Mouse (Mus musculus) layer of hippocampus, postnatal 36 days (tissue): ENCODE measurements around the gene Myrfl. TPM values are rescaled to one million over a fixed set of nuclear protein-coding genes. Genes with fewer than 3 reads are reported as not detected.

Source experiments
- DNase-seq, 2 experiments: peaks; one replicate each; pipeline ENCODE4 v3.0.0; 2022
- total RNA-seq, 2 experiments: library from RNA; stranded (reverse); gene quantifications; 2 replicates each; pipeline ENCODE4 v1.2.3; 2021

The Myrfl gene
- total RNA-seq, 2 experiments from 2014 or later, result 0.27 to 0.30 TPM

DNA sequence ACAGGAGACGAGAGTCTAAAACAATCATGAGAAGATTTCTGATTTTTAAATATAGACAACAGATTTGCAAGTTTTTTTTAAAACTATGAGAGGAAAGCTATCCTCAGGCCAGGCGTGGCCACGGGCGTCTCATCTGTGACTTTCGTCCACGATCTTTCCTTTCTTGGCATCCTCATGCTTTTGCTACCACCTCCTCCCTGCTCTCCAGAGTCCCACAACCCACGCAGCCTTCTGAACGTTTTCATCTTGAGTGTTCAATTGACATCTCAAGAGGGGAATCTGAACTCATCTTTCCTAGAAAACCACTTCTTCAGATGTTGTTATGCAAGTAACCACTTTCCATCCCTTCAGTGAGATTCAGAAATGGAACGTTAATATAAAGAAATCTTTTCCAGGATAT is 83.6 kb downstream of the Myrfl start:
- no peak for DNase-seq

DNA sequence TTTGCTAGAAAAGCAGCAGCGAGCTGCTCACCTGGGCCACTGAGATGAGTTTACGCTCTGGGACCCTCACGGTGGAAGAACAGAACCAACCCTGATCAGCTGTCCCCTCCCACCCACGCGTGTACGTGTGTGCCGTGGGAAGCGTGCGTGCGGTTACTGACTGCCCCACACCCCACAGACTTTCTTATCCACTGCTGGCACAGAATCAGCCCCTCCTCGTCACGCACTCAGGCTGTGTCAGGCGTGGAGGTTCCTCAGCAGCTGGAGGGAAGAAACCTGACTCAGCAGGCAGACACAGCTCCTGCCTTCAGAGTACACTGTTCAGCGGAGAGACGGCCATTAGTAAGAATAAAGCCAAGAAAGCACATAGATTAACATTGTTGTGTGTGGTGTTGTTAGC is 86.0 kb downstream of the Myrfl start:
- no peak for DNase-seq

DNA sequence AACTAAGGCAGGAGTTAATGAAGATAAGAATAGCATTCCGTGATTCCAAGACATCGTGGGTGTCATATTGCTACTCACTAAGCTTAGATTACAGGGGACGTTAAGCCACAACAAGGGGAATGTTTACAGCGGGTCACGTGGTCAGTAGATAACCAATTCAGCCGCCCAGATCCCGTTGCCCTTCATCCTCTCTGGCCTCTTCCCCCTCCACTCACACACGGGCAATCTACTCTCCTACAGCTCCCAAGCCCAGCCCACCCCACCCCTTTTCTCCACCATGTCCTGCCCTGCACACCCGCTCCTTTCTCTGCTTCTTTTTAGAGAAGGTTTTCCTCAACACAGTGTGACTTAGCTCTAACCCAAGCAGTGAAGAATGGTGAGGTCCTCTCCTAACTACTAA is 87.3 kb downstream of the Myrfl start:
- DNase-seq, result no peak

DNA sequence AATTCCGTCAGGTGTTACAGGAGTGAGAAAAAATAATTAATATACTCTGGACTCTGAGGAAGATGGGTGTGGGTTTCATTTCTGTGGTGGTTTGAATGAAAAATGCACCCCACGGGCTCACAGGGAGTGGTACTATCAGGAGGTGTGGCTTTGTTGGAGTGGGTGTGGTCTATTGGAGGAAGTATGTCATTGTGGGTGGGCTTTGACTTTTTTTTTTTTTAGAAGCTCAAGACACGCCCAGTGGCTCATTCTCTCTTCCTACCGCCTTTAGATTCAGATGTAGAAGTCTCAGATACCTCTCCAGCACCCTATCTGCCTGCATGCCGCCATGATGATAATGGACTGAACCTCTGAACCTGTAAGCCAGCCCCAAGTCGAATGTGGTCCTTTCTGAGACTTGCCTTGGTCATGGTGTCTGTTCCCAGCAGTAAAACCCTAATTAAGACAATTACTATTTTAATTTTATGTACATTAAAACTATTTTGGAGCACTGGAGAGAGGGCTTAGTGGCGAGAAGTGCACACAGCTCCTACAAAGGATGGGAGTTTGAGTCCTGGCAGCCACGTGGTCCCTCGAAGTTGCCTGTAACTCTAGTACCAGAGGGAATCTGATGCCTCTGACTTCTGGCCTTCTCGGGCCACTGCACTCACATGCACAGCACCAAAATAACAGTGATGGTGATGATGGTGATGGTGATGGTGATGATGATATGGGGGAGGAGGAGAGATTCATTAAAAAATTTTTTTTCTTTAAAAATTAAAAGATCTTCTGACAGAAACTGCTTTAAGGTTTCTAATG is 88.0 kb downstream of the Myrfl start:
- DNase-seq, result no peak

DNA sequence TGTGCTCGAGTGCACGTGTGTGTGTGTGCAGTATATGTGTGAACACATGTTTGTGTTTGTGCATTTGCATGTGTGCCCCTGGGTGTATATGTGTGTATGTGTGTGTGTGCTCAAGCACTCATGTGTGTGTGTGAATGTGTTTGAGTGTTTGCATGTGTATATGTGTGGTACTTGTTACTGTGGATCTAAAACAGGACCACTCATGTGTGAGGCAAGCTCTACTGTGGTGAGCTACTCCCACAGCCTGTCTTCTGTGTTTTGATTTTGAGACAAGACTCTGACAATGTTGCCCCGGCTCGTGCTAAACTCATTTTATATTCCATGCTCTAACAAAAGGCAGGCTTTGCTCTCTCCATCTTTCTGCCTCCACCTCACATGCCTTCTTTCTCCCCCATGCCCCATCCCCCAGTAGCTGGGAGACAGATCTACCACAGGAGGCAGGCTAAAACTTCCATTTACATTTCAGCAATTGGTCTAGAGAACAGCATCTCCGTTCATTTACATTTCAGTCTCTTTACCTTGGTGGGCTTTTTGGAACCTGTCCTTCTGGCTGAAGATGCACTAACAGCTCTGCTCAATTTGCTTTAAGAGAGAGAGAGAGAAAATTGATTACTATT is 94.4 kb downstream of the Myrfl start:
- DNase-seq, result no peak

DNA sequence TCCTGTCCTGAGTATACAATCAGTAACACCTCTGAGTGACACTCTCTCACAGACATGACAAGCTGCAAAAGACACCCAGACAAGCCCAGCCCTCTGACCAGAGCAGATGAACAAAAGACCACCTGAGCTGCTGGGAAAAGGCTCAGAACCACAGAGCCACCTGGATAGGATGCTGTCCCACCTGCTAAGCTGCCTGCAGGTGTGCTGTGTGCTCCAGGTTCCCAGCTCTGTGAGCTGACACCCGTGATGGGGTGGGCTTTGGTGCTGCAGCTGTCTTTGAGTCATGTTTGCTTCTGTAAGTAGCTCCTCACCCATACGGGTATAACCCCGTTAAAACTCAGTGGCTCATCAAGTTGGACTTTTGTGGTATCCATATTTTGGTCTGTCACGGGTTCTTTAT is 95.4 kb downstream of the Myrfl start:
- DNase-seq, result no peak

DNA sequence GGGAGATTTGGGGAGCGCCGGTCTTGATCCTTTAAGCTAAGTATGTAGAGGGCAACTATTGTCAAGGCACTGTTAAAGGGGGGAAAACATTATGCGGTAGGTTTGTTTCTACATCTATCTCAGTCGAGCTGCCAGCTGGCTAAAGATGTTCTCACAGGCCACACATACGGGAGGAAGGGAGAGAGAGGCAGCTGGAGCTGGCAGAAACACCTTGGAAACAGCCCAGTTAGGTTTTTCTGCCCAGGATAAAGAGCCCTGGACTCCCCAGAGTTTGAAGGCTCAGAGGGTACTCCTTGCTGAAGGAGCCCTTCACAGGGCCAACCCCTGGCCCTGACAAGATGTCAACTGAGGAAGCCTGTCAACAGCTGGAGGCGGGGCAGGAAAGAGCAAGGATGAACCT is 100.7 kb downstream of the Myrfl start:
- no peak for DNase-seq

DNA sequence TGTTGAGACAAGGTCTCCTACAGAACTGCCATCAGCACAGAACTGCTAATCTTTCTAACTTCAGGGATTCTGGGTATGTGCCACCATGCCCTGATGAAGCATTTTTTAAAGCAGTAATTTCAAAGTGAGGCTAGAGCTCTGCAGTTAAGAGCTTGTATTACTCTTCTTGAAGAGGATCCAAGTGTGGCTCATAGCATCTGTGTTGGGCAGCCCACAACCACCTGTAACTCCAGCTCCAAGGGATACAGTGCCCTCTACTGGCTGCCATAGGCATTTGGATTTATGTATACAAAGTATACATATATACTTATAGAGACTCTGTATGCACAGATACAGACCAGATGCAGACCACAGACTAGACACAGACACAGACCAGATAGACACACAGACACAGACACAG is 107.6 kb downstream of the Myrfl start:
- DNase-seq, result peak in 1 of 2 experiments; percentile 14

DNA sequence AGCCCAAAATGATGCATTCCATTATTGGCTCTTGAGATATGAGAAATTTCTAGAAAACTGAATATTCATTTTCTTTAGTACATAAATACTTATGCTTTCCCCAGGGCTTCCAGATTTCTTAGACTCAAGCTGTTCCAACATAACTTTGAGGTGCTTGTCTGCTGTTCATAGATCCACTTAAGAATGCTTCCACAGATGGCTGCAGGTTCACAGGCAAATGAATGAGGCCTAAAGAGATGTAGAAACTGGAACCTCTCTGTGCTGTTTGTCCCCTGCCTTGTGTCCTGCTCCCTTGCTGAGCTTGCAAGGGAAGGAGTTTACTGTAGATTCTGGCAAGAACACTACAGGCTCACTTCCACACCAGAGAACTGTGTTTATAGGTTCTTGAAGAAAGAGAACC is 108.3 kb downstream of the Myrfl start:
- DNase-seq, result no peak

DNA sequence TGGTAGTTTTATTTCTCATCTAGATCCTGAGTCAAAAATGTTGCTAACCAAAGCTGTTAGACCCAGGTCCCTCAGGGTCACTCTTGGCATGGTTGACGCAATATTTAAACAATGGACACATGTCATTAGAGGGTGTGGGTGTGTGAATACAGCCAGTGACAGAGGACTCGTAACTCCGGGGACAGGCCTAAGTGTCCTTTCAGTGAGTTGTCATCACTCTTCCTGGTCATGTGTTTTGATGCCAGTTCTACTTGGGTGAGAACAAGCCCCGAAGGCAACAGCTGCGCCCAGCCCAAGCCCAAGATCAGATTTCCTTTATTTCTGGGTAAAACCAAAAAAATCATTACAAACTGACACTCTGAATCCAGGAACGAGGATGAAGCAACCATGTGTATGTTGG is 112.6 kb downstream of the Myrfl start:
- no peak for DNase-seq

DNA sequence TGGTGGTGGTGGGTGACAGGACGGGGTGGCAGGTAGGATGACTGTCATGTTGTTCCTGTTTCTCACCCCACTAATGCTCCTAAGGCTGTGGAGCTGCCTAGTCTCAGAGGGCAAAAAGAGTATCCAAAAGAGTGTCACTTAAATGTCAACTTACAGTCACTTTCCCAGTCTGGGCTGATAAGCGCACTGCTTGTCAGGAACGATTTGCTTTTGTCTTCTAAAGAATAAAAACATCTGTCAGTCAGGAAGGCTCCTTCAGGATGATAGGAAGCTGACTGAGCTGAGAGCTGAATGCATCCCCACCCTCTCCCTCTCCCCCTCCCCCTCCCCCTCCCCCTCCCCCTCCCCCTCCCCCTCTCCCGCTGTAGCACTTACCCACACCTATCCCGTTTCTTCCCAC is 113.7 kb downstream of the Myrfl start:
- no peak for DNase-seq

DNA sequence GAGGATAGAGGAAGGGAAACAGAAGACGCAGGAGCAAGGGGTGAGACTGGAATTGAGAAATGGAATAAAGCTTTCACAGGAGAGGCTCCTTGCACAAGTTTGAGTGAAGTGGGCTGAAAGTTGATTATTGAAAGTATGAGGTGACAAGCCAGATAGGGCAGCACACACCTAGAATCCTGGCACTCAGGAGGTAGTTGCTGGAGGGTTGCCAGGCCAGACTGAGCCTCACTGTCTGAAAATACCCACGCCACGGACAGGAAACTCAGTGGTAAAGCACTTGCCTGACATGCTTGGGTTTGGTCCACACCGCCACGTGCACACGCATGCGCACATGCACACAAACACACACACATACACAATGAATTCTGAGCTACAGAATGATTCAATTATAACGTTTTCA is 118.8 kb downstream of the Myrfl start:
- no peak for DNase-seq

DNA sequence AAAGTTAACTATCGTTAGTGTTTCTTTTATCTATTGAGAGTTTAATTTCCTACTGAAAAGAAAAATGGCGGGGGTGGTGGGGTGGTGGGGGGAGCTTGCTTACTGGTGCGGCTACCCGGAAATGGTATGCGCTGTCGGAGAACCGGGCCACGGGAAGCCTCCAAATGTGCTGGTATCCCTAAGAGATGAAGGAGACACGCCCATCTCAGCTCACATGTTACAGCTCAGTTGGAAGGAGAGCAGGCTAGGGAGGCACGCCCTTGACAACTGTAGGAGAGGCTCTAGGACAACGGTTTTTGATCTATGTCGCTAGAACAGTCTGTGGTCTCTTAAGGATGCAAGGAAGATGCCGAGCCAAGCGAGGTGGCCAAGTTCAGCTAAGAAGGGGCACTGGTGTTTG is 119.9 kb downstream of the Myrfl start:
- no peak for DNase-seq

DNA sequence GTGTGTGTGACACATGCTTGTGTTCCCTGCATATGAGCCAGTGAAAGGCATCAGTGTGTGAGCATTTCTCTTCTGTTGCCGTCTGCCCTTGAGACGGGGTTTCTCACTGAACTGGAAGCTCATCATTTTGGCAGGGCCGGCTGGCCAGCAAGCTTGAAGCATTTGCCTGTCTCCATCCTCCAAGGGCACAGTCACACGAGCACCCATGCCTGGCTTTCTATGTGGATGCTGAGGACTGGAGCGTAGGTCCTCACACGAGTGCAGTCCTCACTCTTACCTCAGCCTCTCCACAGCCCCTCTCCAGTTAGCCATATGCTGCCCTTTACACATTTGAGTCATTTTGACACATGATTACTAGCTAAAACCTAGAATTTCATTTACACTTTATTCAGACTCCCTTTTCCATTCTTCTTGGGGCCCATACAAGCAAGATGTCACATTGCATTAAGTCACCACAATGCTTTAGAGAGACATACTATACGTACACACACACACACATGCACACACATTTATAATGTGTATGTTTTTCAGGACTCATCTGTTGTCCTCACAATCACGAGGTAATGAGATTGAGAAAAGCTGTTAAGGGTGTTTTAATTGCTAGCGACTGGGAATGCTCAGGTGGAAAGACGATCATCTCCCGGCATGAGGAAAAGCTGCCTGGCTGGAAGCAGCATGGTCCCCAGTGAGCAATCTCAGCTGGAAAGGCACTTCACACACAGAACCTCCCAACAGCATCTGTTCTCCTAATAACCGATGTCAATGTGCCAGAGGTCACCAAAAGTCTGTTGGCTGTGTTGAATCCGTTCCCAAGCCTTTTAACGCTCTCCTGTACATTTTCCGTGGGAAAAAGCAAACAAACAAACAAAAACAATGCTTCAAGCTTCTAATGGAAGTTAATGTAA is 122.6 kb downstream of the Myrfl start:
- no peak for DNase-seq

DNA sequence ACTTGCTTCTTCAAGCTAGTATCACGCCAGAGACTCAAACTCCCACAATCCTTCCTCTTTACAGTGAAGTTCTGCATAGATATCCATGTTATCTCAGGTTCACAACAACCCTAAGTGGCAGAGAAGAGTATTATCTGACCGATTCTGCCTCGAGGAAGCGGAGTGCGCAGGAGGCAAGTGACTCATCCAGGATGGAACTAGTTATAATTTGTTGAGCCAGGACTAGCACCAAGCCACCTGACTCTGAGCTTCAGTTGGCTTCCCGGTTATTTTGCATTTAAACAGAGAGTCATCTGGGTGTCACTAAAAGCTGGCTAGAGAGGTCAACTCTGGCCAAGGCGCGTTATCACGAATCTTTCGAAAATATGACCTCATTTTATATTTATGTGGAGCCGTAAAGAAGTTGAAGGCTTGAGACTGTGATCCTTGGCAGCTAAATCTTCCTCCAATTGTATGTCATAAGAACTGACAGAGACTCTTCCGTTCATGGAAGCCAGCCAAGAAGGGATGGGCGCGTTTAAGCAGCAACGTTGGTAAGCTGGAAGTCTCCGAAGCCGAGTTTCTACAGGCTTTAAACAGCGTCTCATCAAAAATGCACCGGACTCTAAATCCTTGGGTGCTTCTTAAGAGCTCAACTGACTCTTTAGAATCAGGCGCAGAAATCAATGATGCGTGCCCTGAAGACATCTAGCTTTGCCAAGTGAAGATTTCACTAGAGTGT is 125.3 kb downstream of the Myrfl start:
- DNase-seq, result no peak

DNA sequence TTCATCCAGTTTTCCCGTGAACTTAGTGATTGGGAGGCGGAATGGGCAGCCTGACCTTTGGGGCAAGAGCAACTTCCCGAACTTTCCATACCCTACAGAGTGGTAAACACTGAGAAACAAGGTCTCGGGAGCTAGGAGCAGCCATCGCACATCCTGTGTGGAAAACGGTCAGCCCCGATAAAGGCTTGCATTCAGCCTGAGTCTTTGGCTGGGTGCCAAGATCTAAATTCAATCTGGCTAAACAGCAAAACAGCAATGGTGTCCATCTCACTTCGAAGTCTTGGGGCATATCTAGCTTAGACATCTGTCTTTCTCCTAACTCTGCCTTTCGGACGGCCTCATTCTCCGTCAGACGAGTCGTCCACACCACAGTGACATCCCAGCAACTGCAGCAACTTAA is 128.1 kb downstream of the Myrfl start:
- no peak for DNase-seq

DNA sequence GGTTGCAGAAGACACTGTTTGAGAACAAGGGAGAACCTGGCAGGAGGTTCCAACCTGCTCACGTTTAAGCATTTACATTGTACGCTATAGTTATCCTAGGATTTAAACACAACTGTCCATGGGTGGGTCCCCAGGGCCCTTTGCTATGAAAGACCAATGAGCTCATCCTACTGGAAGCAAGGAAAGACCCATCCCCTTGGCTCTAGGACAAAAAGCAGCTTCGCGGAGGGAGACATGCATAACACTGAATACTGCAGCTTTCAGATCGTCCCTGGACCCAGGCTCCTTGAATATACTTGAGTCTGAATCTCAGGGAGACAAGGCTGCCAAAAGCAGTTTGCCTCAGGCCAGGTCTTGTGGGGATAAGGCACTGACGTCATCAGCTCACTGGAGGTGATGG is 130.2 kb downstream of the Myrfl start:
- DNase-seq, result no peak

DNA sequence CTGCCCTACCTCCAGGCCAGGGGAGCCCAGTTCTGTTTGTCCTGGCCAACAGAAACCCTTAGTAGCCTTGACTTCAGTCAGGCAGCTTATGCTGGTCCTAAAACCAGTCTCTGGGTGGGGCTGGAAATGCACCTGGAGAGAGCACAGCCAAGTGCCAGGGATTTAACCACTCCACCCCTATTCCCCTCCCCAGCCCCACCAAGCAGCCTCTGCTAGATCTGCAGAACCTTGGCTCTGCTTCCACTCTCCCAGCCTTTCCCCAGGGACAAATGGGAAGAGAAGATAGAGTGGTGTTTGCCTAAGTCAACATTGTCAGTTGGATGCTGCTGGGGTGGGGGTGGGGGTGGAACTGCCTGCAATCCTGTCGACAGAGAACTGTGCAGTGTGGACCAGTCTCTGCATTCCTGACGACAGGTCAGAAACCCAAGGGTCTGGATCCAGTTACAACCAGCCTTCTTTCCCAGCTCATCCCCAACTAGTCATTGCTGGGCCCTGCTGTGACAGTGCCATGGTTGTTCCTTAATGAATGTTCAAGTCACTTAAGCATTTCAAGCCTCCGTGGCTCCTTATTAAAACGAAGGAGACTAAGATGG is 135.1 kb downstream of the Myrfl start:
- no peak for DNase-seq

DNA sequence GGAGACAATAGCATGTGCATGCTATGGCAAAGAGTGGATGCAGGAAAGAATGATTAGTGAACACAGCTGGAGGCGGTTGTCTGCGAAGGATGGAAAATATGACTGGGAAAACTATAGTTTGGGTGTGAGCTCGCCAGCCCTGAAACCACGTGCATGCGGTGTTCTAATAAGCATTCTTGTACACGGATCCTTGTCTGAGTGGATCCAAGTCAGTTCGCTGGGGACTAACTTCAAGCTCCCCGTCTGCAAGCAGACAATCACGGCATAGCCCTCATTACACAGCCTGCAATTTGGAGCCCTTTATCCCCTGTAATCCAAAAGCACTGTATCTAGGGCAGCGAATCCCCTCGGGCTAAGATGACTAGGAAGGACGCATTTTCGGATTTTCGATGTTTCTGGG is 136.2 kb downstream of the Myrfl start:
- DNase-seq, result no peak

DNA sequence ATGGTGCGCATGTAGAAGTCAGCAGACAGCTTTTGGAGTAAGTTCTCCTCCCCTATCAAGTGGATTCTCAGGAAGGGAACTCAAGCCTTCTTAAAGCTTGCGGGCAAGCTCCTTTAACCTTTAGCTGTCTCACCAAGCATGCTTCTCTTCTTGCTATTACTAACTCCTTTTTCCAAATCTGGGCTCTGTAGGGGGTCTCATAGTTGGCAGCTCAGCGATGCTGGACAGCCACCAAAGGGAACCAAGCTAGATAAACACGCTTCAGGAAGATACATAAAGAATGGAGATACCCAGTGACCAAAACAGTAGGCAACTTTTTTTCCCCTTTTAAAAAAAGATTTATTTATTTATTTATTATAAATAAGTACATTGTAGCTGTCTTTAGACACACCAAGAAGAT is 136.9 kb downstream of the Myrfl start:
- DNase-seq, result no peak

DNA sequence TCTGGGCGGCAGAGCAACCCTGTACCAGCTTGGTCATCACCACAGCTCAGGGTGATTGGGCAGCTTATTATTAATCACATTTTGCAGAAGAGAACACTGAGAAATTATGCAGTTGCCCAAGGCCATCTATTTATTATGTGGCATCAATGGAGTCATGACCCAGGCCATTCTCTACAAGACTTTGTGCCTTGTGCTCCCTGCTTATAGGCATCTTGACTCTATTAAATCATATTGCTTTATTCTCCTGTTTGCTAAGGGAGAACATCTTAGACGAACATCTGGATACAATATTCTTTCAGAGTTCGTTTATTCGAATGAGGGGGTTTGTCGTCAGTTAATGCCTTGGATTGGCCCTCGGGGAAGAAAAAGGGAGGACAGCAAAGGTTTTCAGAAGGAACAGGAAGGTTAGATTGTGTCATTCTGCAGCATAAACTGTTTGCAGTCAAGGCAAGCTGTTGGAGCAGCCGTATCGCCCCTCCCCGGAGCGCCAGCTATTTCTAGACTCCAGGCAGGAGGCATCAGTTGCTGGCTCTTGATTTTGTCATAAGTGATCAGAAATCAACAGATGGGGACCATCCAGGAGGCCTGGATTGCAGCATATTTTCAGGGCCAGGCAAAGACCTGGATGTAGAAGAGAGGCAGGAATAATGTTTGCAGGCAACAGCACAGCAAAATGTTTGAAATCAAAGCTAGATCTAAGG is 140.7 kb downstream of the Myrfl start:
- DNase-seq, result peak; percentile 63 to 67

DNA sequence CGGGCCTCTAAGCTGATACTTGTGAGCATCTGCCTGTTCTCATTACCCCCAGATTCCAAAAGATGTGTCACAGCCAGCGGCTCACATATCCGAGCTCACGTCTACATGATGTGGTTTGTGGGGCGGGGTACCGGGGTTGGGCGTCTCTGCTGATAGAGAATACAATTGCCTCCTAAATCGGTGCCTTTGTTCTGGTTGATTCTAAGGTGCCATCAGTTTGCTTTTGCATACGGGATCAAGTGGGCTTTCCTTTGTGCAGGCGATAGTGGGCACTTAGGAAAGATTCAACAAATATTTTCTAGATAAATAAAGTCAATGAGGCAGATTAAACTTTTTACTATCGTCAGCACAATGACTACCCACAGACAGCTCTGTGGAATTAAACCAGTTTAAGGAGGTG is 141.8 kb downstream of the Myrfl start:
- no peak for DNase-seq
